Mouse (Mus musculus) forebrain, postnatal 0 days (tissue): ENCODE measurements at regions not wholly inside any gene's neighbourhood (a gene's known extent, or its start where the extent isn't known, plus 50 kb on each side); places are given as distances from the start of the nearest gene placed in this dataset.
A peak's percentile ranks its signal among the peaks of the same experiment; 100 is the strongest.

ENCODE experiments used
- ATAC-seq: fragments of 200-750 bp; cut with Nextera tagmentation; 2 replicates; pipeline ENCODE4 v1.8.0; 2017; ENCODE audit warnings: mild to moderate bottlenecking, moderate library complexity
- DNase-seq: peaks from one replicate; pipeline ENCODE4 v3.0.0-alpha.2; 2015
- H3K27ac ChIP-seq: fragments of 300-500 bp; sonication (generic); 2 replicates; pipeline ENCODE4 v1.5.1; 2014; ENCODE audit warnings: low read depth, mild to moderate bottlenecking, antibody characterized with exemption, low read length, moderate library complexity, mixed read lengths
- H3K27me3 ChIP-seq: fragments of 300-500 bp; sonication (generic); 2 replicates; pipeline ENCODE4 v1.6.1; 2014; ENCODE audit warnings: mild to moderate bottlenecking, low read length, mixed read lengths; ENCODE audit not compliant: insufficient read depth
- H3K36me3 ChIP-seq: fragments of 300-500 bp; sonication (generic); 2 replicates; pipeline ENCODE4 v1.6.1; 2014; ENCODE audit warnings: mild to moderate bottlenecking, moderate library complexity; ENCODE audit not compliant: insufficient read depth
- H3K4me1 ChIP-seq: fragments of 300-500 bp; sonication (generic); 2 replicates; pipeline ENCODE4 v1.6.1; 2014; ENCODE audit warnings: antibody characterized with exemption; ENCODE audit not compliant: insufficient read depth
- H3K4me2 ChIP-seq: fragments of 300-500 bp; sonication (generic); 2 replicates; pipeline ENCODE4 v1.6.1; 2014; ENCODE audit warnings: low read depth, mild to moderate bottlenecking, moderate library complexity
- H3K4me3 ChIP-seq: fragments of 300-500 bp; sonication (generic); 2 replicates; pipeline ENCODE4 v1.5.1; 2014; ENCODE audit warnings: low read depth, low read length, mixed read lengths
- H3K9ac ChIP-seq: fragments of 300-500 bp; sonication (generic); 2 replicates; pipeline ENCODE4 v1.6.1; 2014; ENCODE audit warnings: mild to moderate bottlenecking
- H3K9me3 ChIP-seq: fragments of 300-500 bp; sonication (generic); 2 replicates; pipeline ENCODE4 v1.6.1; 2016; ENCODE audit warnings: low read length
- CTCF ChIP-seq: sonication (generic); IDR thresholded peaks from 2 replicates; pipeline ENCODE4 v1.5.1; 2016; ENCODE audit warnings: antibody characterized with exemption, control low read depth, low read depth
- WGBS: fragments of 180-500 bp; shearing (Covaris S2); extraction: QIAGEN DNeasy Blood & Tissue Kit; methylation state at CpG from one replicate; pipeline ENCODE4 v1.1.7; 2014; 5-methylcytosine and 5-hydroxymethylcytosine counted together

DNA sequence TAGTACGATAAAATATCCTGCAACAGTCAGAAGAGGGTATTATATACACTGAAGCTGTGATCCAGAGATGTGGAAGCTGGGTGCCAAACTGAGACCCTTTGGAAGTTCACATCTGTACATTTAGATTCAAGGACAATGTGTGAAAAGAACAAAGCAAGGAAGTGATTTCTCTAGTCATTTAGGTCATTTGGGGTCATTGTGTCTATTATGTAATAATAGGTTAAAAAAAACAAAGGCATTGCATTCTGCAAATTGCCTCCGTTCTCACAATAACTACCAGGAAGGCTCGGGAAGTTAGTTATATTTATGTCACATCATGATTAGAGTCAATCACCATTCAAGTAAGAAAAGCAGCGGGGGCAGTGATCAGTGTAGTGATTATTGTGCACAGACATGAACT is 563.3 kb downstream of the Trim52 start:
- no peaks in the 10 kb centered on the region for H3K9me3 ChIP-seq
- no peak overlapping the region for H3K4me2 ChIP-seq
- H3K27ac ChIP-seq = no peak overlapping the region
- ATAC-seq = no peak
- no peak overlapping the region for H3K4me3 ChIP-seq
- no peak for TF ChIP-seq CTCF
- no peak overlapping the region for H3K9ac ChIP-seq
- 31% methylated on average over 4 of the region's 4 CpGs for WGBS
- H3K4me1 ChIP-seq = no peaks in the 10 kb centered on the region
- no peak for DNase-seq
- H3K27me3 ChIP-seq = no peaks in the 10 kb centered on the region
- H3K36me3 ChIP-seq = no peaks in the 10 kb centered on the region

DNA sequence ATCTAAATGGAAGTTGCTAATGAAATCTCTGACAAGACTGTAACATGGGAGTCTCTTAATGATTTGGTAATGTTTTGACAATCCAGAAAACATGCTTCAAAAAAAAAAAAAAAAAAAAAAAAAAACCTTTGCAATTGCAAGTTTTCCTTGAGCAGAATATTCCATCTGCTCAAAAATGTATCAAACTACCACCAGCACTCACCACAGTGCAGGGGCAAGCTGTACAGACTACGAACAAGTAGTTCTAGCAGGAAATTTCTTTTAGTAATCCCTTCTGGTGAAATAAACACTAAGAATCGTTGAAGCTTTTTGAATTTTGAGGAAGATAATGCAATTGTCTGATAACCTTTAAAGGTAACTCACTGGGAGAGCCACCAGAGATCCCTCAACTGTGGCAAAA is 572.0 kb downstream of the Trim52 start:
- H3K4me1 ChIP-seq = no peaks in the 10 kb centered on the region
- H3K4me2 ChIP-seq = no peak overlapping the region
- peak; percentile 71 for ATAC-seq
- WGBS = 42% methylated on average over 2 of the region's 2 CpGs
- DNase-seq = peak; percentile 19
- no peaks in the 10 kb centered on the region for H3K9me3 ChIP-seq
- H3K4me3 ChIP-seq = no peak overlapping the region
- TF ChIP-seq CTCF = no peak
- H3K36me3 ChIP-seq = no peaks in the 10 kb centered on the region
- no peak overlapping the region for H3K27ac ChIP-seq
- no peak overlapping the region for H3K9ac ChIP-seq
- no peaks in the 10 kb centered on the region for H3K27me3 ChIP-seq

GRCm38 (mm10) chr14:106681193-106681592 is 575.2 kb downstream of the Trim52 start:
- 84% methylated on average over 4 of the region's 4 CpGs for WGBS
- TF ChIP-seq CTCF = no peak
- H3K9ac ChIP-seq = no peak overlapping the region
- H3K36me3 ChIP-seq = no peaks in the 10 kb centered on the region
- H3K9me3 ChIP-seq = no peaks in the 10 kb centered on the region
- H3K4me1 ChIP-seq = no peaks in the 10 kb centered on the region
- no peak overlapping the region for H3K4me3 ChIP-seq
- ATAC-seq (no peak), DNase-seq (no peak)
- H3K27ac ChIP-seq = no peak overlapping the region
- H3K4me2 ChIP-seq = no peak overlapping the region
- no peaks in the 10 kb centered on the region for H3K27me3 ChIP-seq

DNA sequence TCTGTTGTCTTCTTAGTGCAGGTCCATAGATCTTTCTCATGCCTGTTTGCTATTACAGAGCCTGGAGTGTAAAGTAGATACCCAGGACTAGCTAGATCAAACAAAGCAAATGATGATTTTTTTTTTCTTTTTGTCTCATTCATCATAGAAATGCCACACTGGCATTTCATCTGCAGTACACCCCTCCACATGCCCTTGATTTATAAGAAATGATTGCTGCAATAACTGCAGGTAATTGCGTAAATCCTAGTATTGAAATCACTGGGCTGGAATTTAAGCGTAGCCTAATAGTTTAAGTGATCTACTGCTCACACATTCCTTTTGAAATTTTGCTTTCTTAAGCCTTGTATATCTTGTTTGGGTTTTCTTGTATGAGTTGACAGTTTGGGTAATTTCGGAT is 581.4 kb downstream of the Trim52 start:
- H3K9me3 ChIP-seq = no peaks in the 10 kb centered on the region
- no peak overlapping the region for H3K4me3 ChIP-seq
- DNase-seq = no peak
- WGBS = 69% methylated on average over 3 of the region's 3 CpGs
- TF ChIP-seq CTCF = no peak
- H3K4me2 ChIP-seq = no peak overlapping the region
- no peaks in the 10 kb centered on the region for H3K36me3 ChIP-seq
- no peak for ATAC-seq
- H3K27me3 ChIP-seq = no peaks in the 10 kb centered on the region
- H3K27ac ChIP-seq = no peak overlapping the region
- H3K9ac ChIP-seq = no peak overlapping the region
- no peaks in the 10 kb centered on the region for H3K4me1 ChIP-seq

DNA sequence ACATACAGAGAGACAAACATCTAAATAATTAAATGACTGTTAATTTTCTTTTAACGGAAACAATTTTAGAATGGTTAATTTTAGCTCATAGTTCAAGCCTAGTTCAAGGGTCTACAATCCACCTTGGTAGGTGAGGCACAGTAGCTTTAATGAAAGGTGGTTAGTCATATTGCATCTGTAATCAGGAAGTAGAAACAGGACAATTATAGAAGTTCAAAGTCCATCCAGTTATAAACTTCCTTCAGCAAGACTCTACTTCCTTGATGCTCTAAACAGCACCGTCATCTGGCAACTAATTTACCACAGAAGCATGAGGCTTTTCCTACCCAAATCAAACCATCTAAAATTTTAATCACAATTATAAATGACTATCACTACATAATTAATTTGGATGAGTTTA is 608.0 kb downstream of the Trim52 start:
- WGBS = 96% methylated on average over 2 of the region's 2 CpGs
- Histone ChIP-seq H3K4me2 (no peak overlapping the region), H3K27me3 (no peaks in the 10 kb centered on the region), H3K36me3 (no peaks in the 10 kb centered on the region), H3K9ac (no peak overlapping the region), H3K4me1 (no peaks in the 10 kb centered on the region), H3K9me3 (no peaks in the 10 kb centered on the region), H3K4me3 (no peak overlapping the region), H3K27ac (no peak overlapping the region)
- TF ChIP-seq CTCF = no peak
- DNase-seq (no peak), ATAC-seq (no peak)

DNA sequence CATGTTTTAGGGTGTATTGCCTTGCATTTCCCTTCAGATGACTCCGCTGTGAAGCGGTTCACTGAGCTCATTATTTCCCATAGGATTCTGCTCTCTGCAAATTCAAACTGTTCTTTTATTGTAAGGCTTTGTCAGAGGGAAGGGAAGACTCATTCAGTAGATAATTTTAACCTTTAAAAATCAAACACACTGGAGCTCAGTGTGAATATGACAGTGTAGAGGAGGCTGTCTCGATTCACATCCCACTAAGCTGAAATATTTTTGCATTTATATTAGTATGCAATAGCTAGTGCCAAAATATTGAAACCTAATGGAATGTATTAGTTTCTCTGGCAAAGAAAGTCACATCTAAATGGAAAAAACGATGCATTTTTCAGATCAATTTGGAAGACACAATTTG is 627.8 kb downstream of the Trim52 start:
- Histone ChIP-seq H3K9me3 (no peaks in the 10 kb centered on the region), H3K4me1 (no peaks in the 10 kb centered on the region), H3K4me3 (no peak overlapping the region), H3K4me2 (no peak overlapping the region), H3K9ac (no peak overlapping the region), H3K36me3 (no peaks in the 10 kb centered on the region), H3K27ac (no peak overlapping the region), H3K27me3 (no peaks in the 10 kb centered on the region)
- DNase-seq (peak; percentile 2), ATAC-seq (peak; percentile 69; the same call in 1 of the 2 replicates)
- WGBS = 56% methylated on average over 4 of the region's 4 CpGs
- no peak for TF ChIP-seq CTCF

DNA sequence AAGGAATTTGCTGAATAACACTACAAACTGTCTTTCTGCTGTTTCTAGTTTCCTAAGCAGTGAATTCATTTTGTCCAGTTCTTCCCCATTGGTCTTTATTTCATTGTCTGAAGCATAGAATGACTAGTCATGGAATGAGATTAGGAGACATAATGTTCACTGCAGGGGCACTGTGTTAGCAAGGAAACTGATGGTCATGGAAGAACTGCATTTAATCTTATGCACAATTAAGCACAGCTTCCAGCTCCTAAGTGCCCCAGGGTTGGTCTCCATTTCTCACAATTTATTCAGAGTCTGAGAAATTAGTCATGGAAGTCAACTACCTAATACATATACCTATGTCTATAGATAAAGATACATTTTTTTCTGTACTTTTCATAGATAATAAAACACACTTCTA is 634.9 kb downstream of the Trim52 start:
- no peaks in the 10 kb centered on the region for H3K4me1 ChIP-seq
- no peak overlapping the region for H3K9ac ChIP-seq
- no peak overlapping the region for H3K4me2 ChIP-seq
- no peak overlapping the region for H3K27ac ChIP-seq
- H3K9me3 ChIP-seq = no peaks in the 10 kb centered on the region
- ATAC-seq (no peak), DNase-seq (no peak)
- no peak overlapping the region for H3K4me3 ChIP-seq
- no peaks in the 10 kb centered on the region for H3K27me3 ChIP-seq
- no peaks in the 10 kb centered on the region for H3K36me3 ChIP-seq
- no peak for TF ChIP-seq CTCF

DNA sequence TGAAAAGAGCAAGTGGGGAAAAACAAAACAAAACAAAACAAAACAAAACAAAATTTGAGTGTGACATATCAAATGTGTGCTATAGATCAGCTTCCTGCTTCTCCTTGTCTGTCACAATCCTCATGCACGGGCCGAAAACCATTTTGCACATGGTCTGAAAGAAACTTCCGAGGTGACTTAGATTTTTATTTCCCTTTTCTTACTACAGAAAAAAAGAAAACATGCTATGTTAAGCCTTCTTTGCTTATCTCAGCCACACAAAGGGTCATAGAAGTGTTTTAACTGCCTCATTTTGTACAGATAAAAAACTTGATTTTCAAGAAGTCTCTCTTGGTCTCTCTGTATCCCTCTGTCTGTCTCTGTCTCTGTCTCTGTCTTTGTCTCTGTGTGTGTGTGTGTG is 654.2 kb downstream of the Trim52 start:
- Histone ChIP-seq H3K27ac (no peak overlapping the region), H3K27me3 (no peaks in the 10 kb centered on the region), H3K9me3 (no peaks in the 10 kb centered on the region), H3K4me1 (no peaks in the 10 kb centered on the region), H3K4me3 (no peak overlapping the region), H3K36me3 (no peaks in the 10 kb centered on the region), H3K4me2 (no peak overlapping the region), H3K9ac (no peak overlapping the region)
- DNase-seq (no peak), ATAC-seq (no peak)
- TF ChIP-seq CTCF = no peak
- 88% methylated on average over 3 of the region's 3 CpGs for WGBS
